Mouse (Mus musculus) embryonic facial prominence, embryonic 15.5 days (tissue): ENCODE data around the gene Fntb. TPM values are rescaled to one million over a fixed set of nuclear protein-coding genes. Genes with fewer than 3 reads are reported as not detected.

ENCODE experiments used
- ATAC-seq: fragments of 200-750 bp; cut with Nextera tagmentation; 2 replicates; pipeline ENCODE4 v1.8.0; 2017; ENCODE audit warnings: low read depth, moderate TSS enrichment; ENCODE audit not compliant: insufficient number of reproducible peaks, low FRiP score, low TSS enrichment
- H3K27ac ChIP-seq: fragments of 300-500 bp; sonication (generic); replicated peaks from 2 replicates; pipeline ENCODE4 v1.5.1; 2015; ENCODE audit warnings: mild to moderate bottlenecking, inconsistent platforms
- H3K27me3 ChIP-seq: fragments of 300-500 bp; sonication (generic); 2 replicates; pipeline ENCODE4 v1.6.1; 2015; ENCODE audit warnings: inconsistent platforms
- H3K36me3 ChIP-seq: fragments of 300-500 bp; sonication (generic); 2 replicates; pipeline ENCODE4 v1.6.1; 2015; ENCODE audit warnings: mild to moderate bottlenecking, inconsistent platforms
- H3K4me1 ChIP-seq: fragments of 300-500 bp; sonication (generic); 2 replicates; pipeline ENCODE4 v1.6.1; 2015; ENCODE audit warnings: inconsistent platforms
- H3K4me2 ChIP-seq: fragments of 300-500 bp; sonication (generic); replicated peaks from 2 replicates; pipeline ENCODE4 v1.6.1; 2015; ENCODE audit warnings: mild to moderate bottlenecking, inconsistent platforms
- H3K4me3 ChIP-seq: fragments of 300-500 bp; sonication (generic); replicated peaks from 2 replicates; pipeline ENCODE4 v1.5.1; 2015; ENCODE audit warnings: mild to moderate bottlenecking, inconsistent platforms
- H3K9ac ChIP-seq: fragments of 300-500 bp; sonication (generic); 2 replicates; pipeline ENCODE4 v1.6.1; 2015; ENCODE audit warnings: inconsistent platforms
- H3K9me3 ChIP-seq: fragments of 300-500 bp; sonication (generic); replicated peaks from 2 replicates; pipeline ENCODE4 v1.6.1; 2016; ENCODE audit warnings: inconsistent platforms
- WGBS: fragments of 180-500 bp; shearing (Covaris S2); methylation state at CpG from one replicate; pipeline ENCODE4 v1.1.7; 2015; 5-methylcytosine and 5-hydroxymethylcytosine counted together
- polyA plus RNA-seq: library from polyadenylated mRNA; unstranded; fragments of >200 nt; fragmentation: Nextera tagmentation; extraction: Ambion mirVana; gene quantifications from 2 replicates; pipeline ENCODE4 v1.2.1, GENCODE M21; 2015

Fntb gene
- polyA plus RNA-seq, 1 experiment from 2014 or later: 47.1 TPM

GRCm38 (mm10) chr12:76796938-76797539 is 31.6 kb downstream of the Fntb start:
- ATAC-seq: no peak
- no peak overlapping the region for H3K9ac ChIP-seq
- 88% methylated on average over 7 of the region's 7 CpGs for WGBS
- no peak overlapping the region for H3K4me2 ChIP-seq
- H3K27ac ChIP-seq: no peak overlapping the region
- H3K4me1 ChIP-seq: no peaks in the 10 kb centered on the region
- no peaks in the 10 kb centered on the region for H3K9me3 ChIP-seq
- 0 out of 2 replicates have a peak, but pooled peaks cover 5% of the 10 kb centered on the region for H3K36me3 ChIP-seq
- H3K4me3 ChIP-seq: no peak overlapping the region
- no peaks in the 10 kb centered on the region for H3K27me3 ChIP-seq

GRCm38 (mm10) chr12:76798008-76798720 is 32.8 kb downstream of the Fntb start:
- Histone ChIP-seq H3K4me3 (no peak overlapping the region), H3K4me2 (no peak overlapping the region), H3K27ac (no peak overlapping the region), H3K27me3 (no peaks in the 10 kb centered on the region), H3K36me3 (0 out of 2 replicates have a peak, but pooled peaks cover 5% of the 10 kb centered on the region), H3K4me1 (no peaks in the 10 kb centered on the region), H3K9ac (no peak overlapping the region), H3K9me3 (no peaks in the 10 kb centered on the region)
- no peak for ATAC-seq
- WGBS: 52% methylated on average over 5 of the region's 5 CpGs

- H3K4me2 ChIP-seq: no peak overlapping the region
- H3K27ac ChIP-seq: no peak overlapping the region
- H3K9me3 ChIP-seq: no peaks in the 10 kb centered on the region
- no peaks in the 10 kb centered on the region for H3K4me1 ChIP-seq
- 0 out of 2 replicates have a peak, but pooled peaks cover 5% of the 10 kb centered on the region for H3K36me3 ChIP-seq
- no peak overlapping the region for H3K9ac ChIP-seq
- 92% methylated on average over 10 of the region's 10 CpGs for WGBS
- no peak overlapping the region for H3K4me3 ChIP-seq
- no peaks in the 10 kb centered on the region for H3K27me3 ChIP-seq
- no peak for ATAC-seq
Observed at GRCm38 (mm10) chr12:76803028-76803427, 37.6 kb downstream of the Fntb start.

- Histone ChIP-seq H3K27me3 (no peaks in the 10 kb centered on the region), H3K9me3 (no peaks in the 10 kb centered on the region), H3K4me2 (no peak overlapping the region), H3K27ac (no peak overlapping the region), H3K9ac (no peak overlapping the region), H3K36me3 (0 out of 2 replicates have a peak, but pooled peaks cover 5% of the 10 kb centered on the region), H3K4me1 (no peaks in the 10 kb centered on the region), H3K4me3 (no peak overlapping the region)
- ATAC-seq: no peak; the same call in 1 of the 2 replicates
- 53% methylated on average over 7 of the region's 7 CpGs for WGBS
Observed at GRCm38 (mm10) chr12:76803700-76804252, 38.4 kb downstream of the Fntb start.

- Histone ChIP-seq H3K4me2 (no peak overlapping the region), H3K9me3 (no peaks in the 10 kb centered on the region), H3K9ac (no peak overlapping the region), H3K27ac (no peak overlapping the region), H3K4me1 (no peaks in the 10 kb centered on the region), H3K27me3 (no peaks in the 10 kb centered on the region), H3K4me3 (no peak overlapping the region), H3K36me3 (0 out of 2 replicates have a peak, but pooled peaks cover 3% of the 10 kb centered on the region)
- 86% methylated on average over 10 of the region's 10 CpGs for WGBS
- ATAC-seq: no peak
Observed at GRCm38 (mm10) chr12:76805056-76805811, 39.8 kb downstream of the Fntb start.

- Histone ChIP-seq H3K4me3 (no peak overlapping the region), H3K36me3 (no peaks in the 10 kb centered on the region), H3K27me3 (no peaks in the 10 kb centered on the region), H3K4me1 (peaks cover under 1% of the 10 kb centered on the region; the same call in 1 of the 2 replicates), H3K4me2 (no peak overlapping the region), H3K9ac (no peak overlapping the region), H3K27ac (no peak overlapping the region), H3K9me3 (no peaks in the 10 kb centered on the region)
- no peak for ATAC-seq
- 73% methylated on average over 10 of the region's 10 CpGs for WGBS
Observed at GRCm38 (mm10) chr12:76807796-76808195, 42.4 kb downstream of the Fntb start.

GRCm38 (mm10) chr12:76810491-76810890 is 45.1 kb downstream of the Fntb start:
- Histone ChIP-seq H3K27me3 (no peaks in the 10 kb centered on the region), H3K27ac (no peak overlapping the region), H3K9ac (no peak overlapping the region), H3K4me1 (peaks cover 5% of the 10 kb centered on the region; the same call in 1 of the 2 replicates), H3K4me2 (no peak overlapping the region), H3K4me3 (no peak overlapping the region), H3K36me3 (no peaks in the 10 kb centered on the region), H3K9me3 (no peaks in the 10 kb centered on the region)
- 88% methylated on average over 5 of the region's 5 CpGs for WGBS
- no peak for ATAC-seq

GRCm38 (mm10) chr12:76811006-76811405 is 45.6 kb downstream of the Fntb start:
- Histone ChIP-seq H3K9me3 (no peaks in the 10 kb centered on the region), H3K9ac (no peak overlapping the region), H3K36me3 (no peaks in the 10 kb centered on the region), H3K4me1 (peaks cover 5% of the 10 kb centered on the region; the same call in 1 of the 2 replicates), H3K27ac (no peak overlapping the region), H3K4me2 (no peak overlapping the region), H3K4me3 (no peak overlapping the region), H3K27me3 (no peaks in the 10 kb centered on the region)
- WGBS: 81% methylated on average over 4 of the region's 4 CpGs
- ATAC-seq: no peak

GRCm38 (mm10) chr12:76813543-76813942 is 48.2 kb downstream of the Fntb start:
- WGBS: 72% methylated on average over 10 of the region's 10 CpGs
- no peak overlapping the region for H3K4me2 ChIP-seq
- H3K27ac ChIP-seq: no peak overlapping the region
- ATAC-seq: no peak
- H3K27me3 ChIP-seq: no peaks in the 10 kb centered on the region
- no peaks in the 10 kb centered on the region for H3K9me3 ChIP-seq
- H3K4me1 ChIP-seq: peaks cover 22% of the 10 kb centered on the region
- no peak overlapping the region for H3K9ac ChIP-seq
- no peak overlapping the region for H3K4me3 ChIP-seq
- H3K36me3 ChIP-seq: no peaks in the 10 kb centered on the region

- WGBS: 91% methylated on average over 2 of the region's 2 CpGs
- no peak overlapping the region for H3K9ac ChIP-seq
- ATAC-seq: no peak
Observed at GRCm38 (mm10) chr12:76814120-76814519, 48.7 kb downstream of the Fntb start.

GRCm38 (mm10) chr12:76816720-76817119 is 51.3 kb downstream of the Fntb start:
- no peaks in the 10 kb centered on the region for H3K27me3 ChIP-seq
- no peaks in the 10 kb centered on the region for H3K9me3 ChIP-seq
- no peaks in the 10 kb centered on the region for H3K36me3 ChIP-seq
- ATAC-seq: no peak
- no peak overlapping the region for H3K9ac ChIP-seq
- H3K27ac ChIP-seq: no peak overlapping the region
- H3K4me3 ChIP-seq: no peak overlapping the region
- 41% methylated on average over 4 of the region's 4 CpGs for WGBS
- no peak overlapping the region for H3K4me2 ChIP-seq
- peaks cover 53% of the 10 kb centered on the region for H3K4me1 ChIP-seq

More at GRCm38 (mm10) chr12:76814120-76814519, 48.7 kb downstream of the Fntb start:
- peaks cover 27% of the 10 kb centered on the region for H3K4me1 ChIP-seq
- H3K27me3 ChIP-seq: no peaks in the 10 kb centered on the region
- no peak overlapping the region for H3K27ac ChIP-seq
- no peaks in the 10 kb centered on the region for H3K9me3 ChIP-seq
- H3K4me2 ChIP-seq: no peak overlapping the region
- H3K4me3 ChIP-seq: no peak overlapping the region
- H3K36me3 ChIP-seq: no peaks in the 10 kb centered on the region
